Mouse (Mus musculus): Measurements from ENCODE around the gene Tecpr2. TPM values are rescaled to one million over a fixed set of nuclear protein-coding genes. Genes with fewer than 3 reads are reported as not detected.
A peak's percentile ranks its signal among the peaks of the same experiment; 100 is the strongest.

Tecpr2 gene
- polyA plus RNA-seq, 2 experiments, result 1.1 to 2.3 TPM

- H3K9me3 ChIP-seq (ENCODE audit: control insufficient read depth, low read length), result no peaks in the 10 kb centered on the region
- no peak for TF ChIP-seq CTCF (IDR thresholded peaks at IDR 0.05; ENCODE audit: low read depth)
- peak; percentile 99 for TF ChIP-seq EP300 (IDR thresholded peaks at IDR 0.05; ENCODE audit: low read depth)
- 17% methylated on average over 7 of the region's 7 CpGs for WGBS (ENCODE audit: insufficient replicate concordance)
- DNase-seq (ENCODE audit: low read depth in 3 of 3, low spot score in 3 of 3), result peak; percentile 96 to 98 (median 97)
- ATAC-seq (ENCODE audit: insufficient read depth), result peak; percentile 82
- no peaks in the 10 kb centered on the region for H3K27me3 ChIP-seq (ENCODE audit: control insufficient read depth, insufficient read depth, low read length)
- peaks cover 61 to 65% of the 10 kb centered on the region in 2 experiments for H3K4me1 ChIP-seq (replicated peaks; ENCODE audit: control insufficient read depth in 2 of 2, insufficient read depth in 2 of 2, low read length in 1 of 2)
- peaks cover 69% of the 10 kb centered on the region for H3K36me3 ChIP-seq (replicated peaks; ENCODE audit: control insufficient read depth, insufficient read depth, low read depth)
- peak overlapping the region; percentile 90 for H3K4me2 ChIP-seq (ENCODE audit: low read depth)
- peak overlapping the region; percentile 60 for H3K9ac ChIP-seq (replicated peaks)
- peak overlapping the region; percentile 95 for H3K27ac ChIP-seq
- H3K4me3 ChIP-seq (ENCODE audit: insufficient read depth in 1 of 2, low read depth in 2 of 2, low read length in 2 of 2), result peak overlapping the region; percentile 39 to 91
Measured at GRCm38 (mm10) chr12:110974295-110974694, 85.2 kb downstream of the Tecpr2 start.

GRCm38 (mm10) chr12:110974726-110975125 is 85.7 kb downstream of the Tecpr2 start:
- no peak for ATAC-seq (ENCODE audit: insufficient read depth)
- Histone ChIP-seq H3K9ac (replicated peaks) (peak overlapping the region; percentile 60), H3K4me2 (ENCODE audit: low read depth) (peak overlapping the region; percentile 90)

GRCm38 (mm10) chr12:110975385-110975784 is 86.3 kb downstream of the Tecpr2 start:
- 81% methylated on average over 5 of the region's 5 CpGs for WGBS (ENCODE audit: insufficient replicate concordance)
- peaks cover 70 to 74% of the 10 kb centered on the region in 2 experiments for H3K4me1 ChIP-seq (replicated peaks; ENCODE audit: control insufficient read depth in 2 of 2, insufficient read depth in 2 of 2, low read length in 1 of 2)
- no peak for ATAC-seq (ENCODE audit: insufficient read depth)
- H3K4me3 ChIP-seq (ENCODE audit: insufficient read depth in 1 of 2, low read depth in 2 of 2, low read length in 2 of 2), result peak overlapping the region; percentile 91 to 96
- no peak for DNase-seq (ENCODE audit: low read depth in 3 of 3, low spot score in 3 of 3)
- peak overlapping the region; percentile 90 for H3K4me2 ChIP-seq (ENCODE audit: low read depth)
- no peak for TF ChIP-seq EP300 (IDR thresholded peaks at IDR 0.05; ENCODE audit: low read depth)
- no peak for TF ChIP-seq CTCF (IDR thresholded peaks at IDR 0.05; ENCODE audit: low read depth)
- H3K36me3 ChIP-seq (replicated peaks; ENCODE audit: control insufficient read depth, insufficient read depth, low read depth), result peaks cover 59% of the 10 kb centered on the region
- H3K27me3 ChIP-seq (ENCODE audit: control insufficient read depth, insufficient read depth, low read length), result no peaks in the 10 kb centered on the region
- no peaks in the 10 kb centered on the region for H3K9me3 ChIP-seq (ENCODE audit: control insufficient read depth, low read length)
- H3K27ac ChIP-seq, result peak overlapping the region; percentile 95
- H3K9ac ChIP-seq (replicated peaks), result peak overlapping the region; percentile 60

More at GRCm38 (mm10) chr12:110974726-110975125, 85.7 kb downstream of the Tecpr2 start:
- Histone ChIP-seq H3K4me1 (replicated peaks; ENCODE audit: control insufficient read depth in 2 of 2, insufficient read depth in 2 of 2, low read length in 1 of 2) (peaks cover 65 to 69% of the 10 kb centered on the region in 2 experiments), H3K4me3 (ENCODE audit: insufficient read depth in 1 of 2, low read depth in 2 of 2, low read length in 2 of 2) (peak overlapping the region; percentile 91 to 96), H3K9me3 (ENCODE audit: control insufficient read depth, low read length) (no peaks in the 10 kb centered on the region), H3K27me3 (ENCODE audit: control insufficient read depth, insufficient read depth, low read length) (no peaks in the 10 kb centered on the region), H3K36me3 (replicated peaks; ENCODE audit: control insufficient read depth, insufficient read depth, low read depth) (peaks cover 66% of the 10 kb centered on the region), H3K27ac (peak overlapping the region; percentile 95)
- DNase-seq (ENCODE audit: low read depth in 3 of 3, low spot score in 3 of 3), result no peak
- TF ChIP-seq EP300 (IDR thresholded peaks at IDR 0.05; ENCODE audit: low read depth) (no peak), CTCF (IDR thresholded peaks at IDR 0.05; ENCODE audit: low read depth) (no peak)
- 17% methylated on average over 6 of the region's 6 CpGs for WGBS (ENCODE audit: insufficient replicate concordance)

GRCm38 (mm10) chr12:110975838-110976468 is 86.9 kb downstream of the Tecpr2 start:
- H3K27ac ChIP-seq, result peak overlapping the region; percentile 95
- H3K4me2 ChIP-seq (ENCODE audit: low read depth), result peak overlapping the region; percentile 90
- H3K4me3 ChIP-seq (ENCODE audit: insufficient read depth in 1 of 2, low read depth in 2 of 2, low read length in 2 of 2), result peak overlapping the region; percentile 91 to 96
- no peak for TF ChIP-seq EP300 (IDR thresholded peaks at IDR 0.05; ENCODE audit: low read depth)
- no peak for TF ChIP-seq CTCF (IDR thresholded peaks at IDR 0.05; ENCODE audit: low read depth)
- H3K9me3 ChIP-seq (ENCODE audit: control insufficient read depth, low read length), result no peaks in the 10 kb centered on the region
- H3K4me1 ChIP-seq (replicated peaks; ENCODE audit: control insufficient read depth in 2 of 2, insufficient read depth in 2 of 2, low read length in 1 of 2), result peaks cover 70 to 74% of the 10 kb centered on the region in 2 experiments
- H3K27me3 ChIP-seq (ENCODE audit: control insufficient read depth, insufficient read depth, low read length), result no peaks in the 10 kb centered on the region
- WGBS (ENCODE audit: insufficient replicate concordance), result 77% methylated on average over 4 of the region's 4 CpGs
- ATAC-seq (ENCODE audit: insufficient read depth) (no peak), DNase-seq (ENCODE audit: low read depth in 3 of 3, low spot score in 3 of 3) (no peak)
- peak overlapping the region; percentile 60 for H3K9ac ChIP-seq (replicated peaks)
- peaks cover 53% of the 10 kb centered on the region for H3K36me3 ChIP-seq (replicated peaks; ENCODE audit: control insufficient read depth, insufficient read depth, low read depth)

GRCm38 (mm10) chr12:110976589-110977344 is 87.7 kb downstream of the Tecpr2 start:
- WGBS (ENCODE audit: insufficient replicate concordance), result 93% methylated on average over 60 of the region's 60 CpGs
- peaks cover 67 to 68% of the 10 kb centered on the region in 2 experiments for H3K4me1 ChIP-seq (replicated peaks; ENCODE audit: control insufficient read depth in 2 of 2, insufficient read depth in 2 of 2, low read length in 1 of 2)

More at GRCm38 (mm10) chr12:110976589-110977344, 87.7 kb downstream of the Tecpr2 start:
- peak overlapping the region; percentile 91 to 96 for H3K4me3 ChIP-seq (ENCODE audit: insufficient read depth in 1 of 2, low read depth in 2 of 2, low read length in 2 of 2)
- TF ChIP-seq EP300 (IDR thresholded peaks at IDR 0.05; ENCODE audit: low read depth) (no peak), CTCF (IDR thresholded peaks at IDR 0.05; ENCODE audit: low read depth) (no peak)
- H3K9me3 ChIP-seq (ENCODE audit: control insufficient read depth, low read length), result no peaks in the 10 kb centered on the region
- DNase-seq (ENCODE audit: low read depth in 3 of 3, low spot score in 3 of 3) (no peak), ATAC-seq (ENCODE audit: insufficient read depth) (no peak)
- no peaks in the 10 kb centered on the region for H3K27me3 ChIP-seq (ENCODE audit: control insufficient read depth, insufficient read depth, low read length)
- H3K9ac ChIP-seq (replicated peaks), result peak overlapping the region; percentile 60
- peak overlapping the region; percentile 90 for H3K4me2 ChIP-seq (ENCODE audit: low read depth)
- H3K27ac ChIP-seq, result peak overlapping the region; percentile 95
- H3K36me3 ChIP-seq (replicated peaks; ENCODE audit: control insufficient read depth, insufficient read depth, low read depth), result peaks cover 50% of the 10 kb centered on the region
